Mouse (Mus musculus): ENCODE measurements around the gene Acox3. TPM values are rescaled to one million over a fixed set of nuclear protein-coding genes. Genes with fewer than 3 reads are reported as not detected.

Gene Acox3
- polyA plus RNA-seq, 1 experiment = 77.9 TPM

DNA sequence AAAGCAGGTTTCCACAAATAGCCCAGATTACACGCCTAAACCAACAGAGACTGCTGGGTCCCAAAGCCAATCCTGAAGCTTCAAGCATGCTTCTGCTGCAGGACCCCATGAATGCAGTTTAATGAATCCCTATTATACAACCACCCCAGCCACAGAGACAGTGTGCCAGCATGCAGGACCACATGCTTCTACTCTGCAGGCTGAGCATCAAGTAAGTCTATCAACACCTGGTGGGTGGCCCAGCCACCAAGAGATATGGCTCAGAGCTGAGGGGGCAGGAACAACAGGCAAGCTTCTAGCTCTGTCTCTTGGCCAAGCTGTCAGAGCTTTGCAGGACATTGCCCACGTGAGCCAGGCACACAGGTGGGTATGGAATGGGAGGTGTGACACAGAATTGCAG lies 20.2 kb upstream of the Acox3 start:
- no peak for TF ChIP-seq POLR2A (IDR thresholded peaks at IDR 0.05; ENCODE audit: low read depth, low read length)
- TF ChIP-seq CTCF (conservative IDR thresholded peaks at IDR 0.05; ENCODE audit: insufficient read depth, insufficient read length, low read depth, low read length) = no peak
- H3K27me3 ChIP-seq (replicated peaks; ENCODE audit: control insufficient read depth, insufficient read depth, low read length) = no peaks in the 10 kb centered on the region
- WGBS = 96% methylated on average over 2 of the region's 2 CpGs
- H3K4me3 ChIP-seq (ENCODE audit: insufficient read depth, low read depth, low read length) = no peak overlapping the region
- H3K27ac ChIP-seq (ENCODE audit: insufficient read depth, low read depth, low read length) = no peak overlapping the region
- DNase-seq = no peak
- H3K4me1 ChIP-seq (ENCODE audit: control insufficient read depth, insufficient read depth, low read length) = peaks cover 4% of the 10 kb centered on the region; the same call in 1 of the 2 replicates
- no peaks in the 10 kb centered on the region for H3K36me3 ChIP-seq (ENCODE audit: control insufficient read depth, insufficient read depth, low read length)

GRCm38 (mm10) chr5:35563449-35563848 lies 19.4 kb upstream of the Acox3 start:
- peaks cover 4% of the 10 kb centered on the region; the same call in 1 of the 2 replicates for H3K4me1 ChIP-seq (ENCODE audit: control insufficient read depth, insufficient read depth, low read length)
- peak; percentile 90 for TF ChIP-seq CTCF (conservative IDR thresholded peaks at IDR 0.05; ENCODE audit: insufficient read depth, insufficient read length, low read depth, low read length)
- no peak for TF ChIP-seq POLR2A (IDR thresholded peaks at IDR 0.05; ENCODE audit: low read depth, low read length)
- no peak overlapping the region for H3K4me3 ChIP-seq (ENCODE audit: insufficient read depth, low read depth, low read length)
- H3K36me3 ChIP-seq (ENCODE audit: control insufficient read depth, insufficient read depth, low read length) = no peaks in the 10 kb centered on the region
- WGBS = 5% methylated on average over 1 of the region's 1 CpGs
- peak; percentile 74 for DNase-seq
- no peak overlapping the region for H3K27ac ChIP-seq (ENCODE audit: insufficient read depth, low read depth, low read length)
- H3K27me3 ChIP-seq (replicated peaks; ENCODE audit: control insufficient read depth, insufficient read depth, low read length) = no peaks in the 10 kb centered on the region

GRCm38 (mm10) chr5:35565217-35565616 lies 17.6 kb upstream of the Acox3 start:
- WGBS = 53% methylated on average over 9 of the region's 9 CpGs
- no peak overlapping the region for H3K4me3 ChIP-seq (ENCODE audit: insufficient read depth, low read depth, low read length)
- peak overlapping the region; percentile 27; the same call in 1 of the 2 replicates for H3K27ac ChIP-seq (ENCODE audit: insufficient read depth, low read depth, low read length)
- H3K36me3 ChIP-seq (ENCODE audit: control insufficient read depth, insufficient read depth, low read length) = no peaks in the 10 kb centered on the region
- DNase-seq = peak; percentile 86
- H3K4me1 ChIP-seq (ENCODE audit: control insufficient read depth, insufficient read depth, low read length) = peaks cover 4% of the 10 kb centered on the region; the same call in 1 of the 2 replicates
- H3K27me3 ChIP-seq (replicated peaks; ENCODE audit: control insufficient read depth, insufficient read depth, low read length) = no peaks in the 10 kb centered on the region
- no peak for TF ChIP-seq POLR2A (IDR thresholded peaks at IDR 0.05; ENCODE audit: low read depth, low read length)
- TF ChIP-seq CTCF (conservative IDR thresholded peaks at IDR 0.05; ENCODE audit: insufficient read depth, insufficient read length, low read depth, low read length) = no peak

- H3K4me3 ChIP-seq (ENCODE audit: insufficient read depth, low read depth, low read length) = no peak overlapping the region
- 81% methylated on average over 4 of the region's 4 CpGs for WGBS
- no peaks in the 10 kb centered on the region for H3K27me3 ChIP-seq (replicated peaks; ENCODE audit: control insufficient read depth, insufficient read depth, low read length)
- H3K4me1 ChIP-seq (ENCODE audit: control insufficient read depth, insufficient read depth, low read length) = peaks cover 4% of the 10 kb centered on the region; the same call in 1 of the 2 replicates
- H3K27ac ChIP-seq (ENCODE audit: insufficient read depth, low read depth, low read length) = no peak overlapping the region
- TF ChIP-seq CTCF (conservative IDR thresholded peaks at IDR 0.05; ENCODE audit: insufficient read depth, insufficient read length, low read depth, low read length) = no peak
- no peak for TF ChIP-seq POLR2A (IDR thresholded peaks at IDR 0.05; ENCODE audit: low read depth, low read length)
- H3K36me3 ChIP-seq (ENCODE audit: control insufficient read depth, insufficient read depth, low read length) = 0 out of 2 replicates have a peak, but pooled peaks cover 2% of the 10 kb centered on the region
- no peak for DNase-seq
Observed at GRCm38 (mm10) chr5:35566632-35567031, 16.2 kb upstream of the Acox3 start.

DNA sequence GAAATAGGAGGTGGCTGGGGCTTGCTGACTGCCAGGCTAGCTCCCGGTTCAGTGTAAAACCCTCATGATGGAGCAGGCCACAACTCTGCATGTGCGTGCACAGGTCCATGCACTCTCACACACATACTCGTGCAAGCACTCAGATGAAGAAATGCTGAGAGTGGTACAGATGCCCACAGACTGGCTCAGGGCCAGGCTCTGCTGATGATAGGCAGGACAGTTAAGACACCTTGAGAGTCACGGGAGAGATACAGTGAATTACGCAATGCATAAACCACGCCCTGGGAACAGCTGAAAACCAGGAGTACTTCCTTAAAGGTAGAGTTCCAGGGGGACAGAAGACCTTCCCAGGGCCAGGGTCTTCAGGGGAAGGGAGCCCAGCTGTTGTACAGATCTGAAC lies 11.3 kb upstream of the Acox3 start:
- TF ChIP-seq CTCF (conservative IDR thresholded peaks at IDR 0.05; ENCODE audit: insufficient read depth, insufficient read length, low read depth, low read length) = no peak
- TF ChIP-seq POLR2A (IDR thresholded peaks at IDR 0.05; ENCODE audit: low read depth, low read length) = no peak
- 89% methylated on average over 6 of the region's 6 CpGs for WGBS
- peaks cover 4% of the 10 kb centered on the region; the same call in 1 of the 2 replicates for H3K36me3 ChIP-seq (ENCODE audit: control insufficient read depth, insufficient read depth, low read length)

DNA sequence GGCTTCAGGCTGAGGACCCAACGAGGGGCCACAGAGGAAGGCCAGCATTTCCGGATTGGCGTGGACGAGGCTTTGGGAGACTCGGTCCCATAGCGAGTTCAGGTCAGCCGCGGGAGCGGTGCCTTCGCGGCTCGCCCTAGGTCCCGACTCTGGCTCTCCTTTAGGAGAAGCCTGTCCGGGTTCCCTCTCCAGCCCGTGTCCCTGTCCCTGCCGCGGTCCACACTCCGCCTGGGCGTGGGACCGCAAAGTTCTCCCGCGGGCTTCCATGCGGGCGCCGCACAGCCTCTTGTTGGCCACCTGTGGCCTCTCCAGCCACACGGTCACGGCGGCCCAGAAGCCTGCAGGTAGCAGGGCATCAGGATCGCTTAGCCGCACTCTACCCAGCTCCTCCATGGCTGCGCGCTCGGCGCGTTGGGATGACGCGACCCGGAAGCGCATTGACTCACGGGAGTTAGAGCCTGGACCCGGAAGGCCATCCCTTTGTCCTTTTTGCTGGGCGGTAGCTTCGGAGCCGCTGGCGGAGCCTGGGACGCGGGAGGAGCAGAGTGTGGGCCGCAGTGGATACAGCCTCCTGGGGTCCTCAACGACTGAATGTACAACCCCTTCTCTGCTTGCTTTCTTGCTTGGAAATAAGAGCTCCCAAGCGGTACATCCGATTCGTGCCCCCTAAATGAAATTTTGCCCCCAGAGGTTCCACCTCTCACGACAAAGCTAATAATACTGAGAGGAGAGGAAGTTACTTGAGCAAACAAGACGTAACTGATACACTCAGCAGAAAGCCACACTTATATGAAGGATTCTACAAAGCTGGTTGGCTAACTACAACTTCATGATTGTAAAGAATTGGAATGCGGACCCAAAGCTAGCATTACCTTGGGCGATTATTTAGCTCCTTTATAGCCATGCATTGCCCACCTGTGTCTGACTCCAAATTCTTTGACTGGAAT lies 7.9 kb upstream of the Acox3 start, which contains the start of gene Trmt44:
Gene Trmt44, minus strand, starts transcription at position 418 of the 947 bp plus-strand sequence.
- Histone ChIP-seq H3K4me1 (ENCODE audit: control insufficient read depth, insufficient read depth, low read length) (peaks cover 10% of the 10 kb centered on the region), H3K27me3 (replicated peaks; ENCODE audit: control insufficient read depth, insufficient read depth, low read length) (no peaks in the 10 kb centered on the region), H3K27ac (ENCODE audit: insufficient read depth, low read depth, low read length) (peak within 1 kb of the TSS; percentile 82), H3K36me3 (ENCODE audit: control insufficient read depth, insufficient read depth, low read length) (peaks cover 4% of the 10 kb centered on the region; the same call in 1 of the 2 replicates), H3K4me3 (ENCODE audit: insufficient read depth, low read depth, low read length) (peak within 1 kb of the TSS; percentile 85)
- peak; percentile 96 for DNase-seq
- WGBS = 3% methylated on average over 56 of the region's 56 CpGs
- TF ChIP-seq CTCF (conservative IDR thresholded peaks at IDR 0.05; ENCODE audit: insufficient read depth, insufficient read length, low read depth, low read length) (no peak), POLR2A (IDR thresholded peaks at IDR 0.05; ENCODE audit: low read depth, low read length) (peak; percentile 89)

More for the DNA sequence above, 11.3 kb upstream of the Acox3 start:
- Histone ChIP-seq H3K27ac (ENCODE audit: insufficient read depth, low read depth, low read length) (no peak overlapping the region), H3K4me1 (ENCODE audit: control insufficient read depth, insufficient read depth, low read length) (peaks cover 6% of the 10 kb centered on the region), H3K27me3 (replicated peaks; ENCODE audit: control insufficient read depth, insufficient read depth, low read length) (no peaks in the 10 kb centered on the region), H3K4me3 (ENCODE audit: insufficient read depth, low read depth, low read length) (no peak overlapping the region)
- no peak for DNase-seq
